Mouse (Mus musculus): ENCODE measurements at regions not wholly inside any gene's neighbourhood (a gene's known extent, or its start where the extent isn't known, plus 50 kb on each side); places are given as distances from the start of the nearest gene placed in this dataset.

- Histone ChIP-seq H3K9ac (ENCODE audit: insufficient read depth, low read depth) (no peak overlapping the region), H3K4me2 (ENCODE audit: insufficient read depth, low read depth, poor library complexity, severe bottlenecking) (no peak overlapping the region), H3K4me3 (replicated peaks in 1 of 3; ENCODE audit: low read depth in 2 of 3, low read length in 2 of 3, poor library complexity in 1 of 3) (no peak overlapping the region), H3K9me3 (replicated peaks; ENCODE audit: low read length) (peaks cover 3% of the 10 kb centered on the region), H3K4me1 (ENCODE audit: control insufficient read depth in 1 of 2, insufficient read depth in 2 of 2) (no peaks in the 10 kb centered on the region), H3K27me3 (replicated peaks) (no peaks in the 10 kb centered on the region), H3K79me2 (replicated peaks; ENCODE audit: control insufficient read depth, extremely low read depth, insufficient read depth, poor library complexity, severe bottlenecking) (no peaks in the 10 kb centered on the region), H3K27ac (ENCODE audit: insufficient read depth, low read depth) (no peak overlapping the region), H3K36me3 (replicated peaks in 1 of 2; ENCODE audit: control insufficient read depth in 1 of 2, insufficient read depth in 1 of 2, low read length in 1 of 2) (no peaks in the 10 kb centered on the region)
- TF ChIP-seq ZNF384 (IDR thresholded peaks at IDR 0.05; ENCODE audit: low read depth, low read length) (no peak), POLR2AphosphoS2 (IDR thresholded peaks at IDR 0.05; ENCODE audit: low read depth, low read length) (no peak), ELF1 (IDR thresholded peaks at IDR 0.05; ENCODE audit: low read depth, low read length) (no peak), CHD2 (IDR thresholded peaks at IDR 0.05; ENCODE audit: low read length) (no peak), RAD21 (IDR thresholded peaks at IDR 0.05; ENCODE audit: low read depth, low read length) (no peak), ZKSCAN1 (IDR thresholded peaks at IDR 0.05; ENCODE audit: borderline replicate concordance, low read depth, low read length) (no peak), ETS1 (conservative IDR thresholded peaks at IDR 0.05; ENCODE audit: low read depth, low read length) (no peak)
- in situ Hi-C loops (cut with MboI; ENCODE audit: low pct_ligation_motif_present, low pct_unique_long_range_greater_than_20kb, low sequenced_read_pairs) = no loop called here
- DNase-seq (ENCODE audit: extremely low read depth) = no peak
- dilution Hi-C loops (cut with MboI; ENCODE audit: extremely low pct_ligation_motif_present, extremely low pct_unique_long_range_greater_than_20kb, low sequenced_read_pairs) = no loop called here
Observed at GRCm38 (mm10) chr16:39273490-39273889, 381.0 kb downstream of the Igsf11 start.

- TF ChIP-seq MEF2A (IDR thresholded peaks at IDR 0.05; ENCODE audit: borderline replicate concordance, low read depth, low read length) (no peak), USF2 (conservative IDR thresholded peaks at IDR 0.05; ENCODE audit: low read depth, low read length) (no peak), MAZ (IDR thresholded peaks at IDR 0.05; ENCODE audit: low read depth, low read length) (no peak), JUND (conservative IDR thresholded peaks at IDR 0.05; ENCODE audit: low read depth, low read length) (no peak), KAT2A (IDR thresholded peaks at IDR 0.05; ENCODE audit: insufficient replicate concordance, low read length) (no peak), MYC (IDR thresholded peaks at IDR 0.05; ENCODE audit: low read depth, low read length) (no peak), ZC3H11A (IDR thresholded peaks at IDR 0.05; ENCODE audit: low read depth, low read length) (no peak), MAX (IDR thresholded peaks at IDR 0.05; ENCODE audit: low read length) (no peak), CHD2 (IDR thresholded peaks at IDR 0.05; ENCODE audit: low read length) (no peak), MXI1 (IDR thresholded peaks at IDR 0.05; ENCODE audit: low read depth, low read length) (no peak), NELFE (IDR thresholded peaks at IDR 0.05; ENCODE audit: low read depth, low read length) (no peak), JUN (IDR thresholded peaks at IDR 0.05; ENCODE audit: insufficient read depth, low read depth, low read length) (no peak), RCOR1 (conservative IDR thresholded peaks at IDR 0.05; ENCODE audit: low read depth, low read length) (no peak), IRF4 (IDR thresholded peaks at IDR 0.05; ENCODE audit: low read depth, low read length) (no peak), ETS1 (conservative IDR thresholded peaks at IDR 0.05; ENCODE audit: low read depth, low read length) (no peak), ZKSCAN1 (IDR thresholded peaks at IDR 0.05; ENCODE audit: borderline replicate concordance, low read depth, low read length) (no peak), ELF1 (IDR thresholded peaks at IDR 0.05; ENCODE audit: low read depth, low read length) (no peak), ZMIZ1 (IDR thresholded peaks at IDR 0.05; ENCODE audit: low read depth, low read length) (no peak), NRF1 (IDR thresholded peaks at IDR 0.05; ENCODE audit: low read depth, low read length) (no peak)
- no peak overlapping the region for H3K4me3 ChIP-seq (replicated peaks in 1 of 3; ENCODE audit: low read depth in 2 of 3, low read length in 2 of 3, poor library complexity in 1 of 3)
- no peak overlapping the region for H3K9ac ChIP-seq (ENCODE audit: insufficient read depth, low read depth)
- dilution Hi-C loops (cut with MboI; ENCODE audit: extremely low pct_ligation_motif_present, extremely low pct_unique_long_range_greater_than_20kb, low sequenced_read_pairs) (no loop called here), in situ Hi-C loops (cut with MboI; ENCODE audit: low pct_ligation_motif_present, low pct_unique_long_range_greater_than_20kb, low sequenced_read_pairs) (no loop called here)
- no peak for DNase-seq (ENCODE audit: extremely low read depth)
- no peak overlapping the region for H3K27ac ChIP-seq (ENCODE audit: insufficient read depth, low read depth)
- no peaks in the 10 kb centered on the region for H3K36me3 ChIP-seq (replicated peaks in 1 of 2; ENCODE audit: control insufficient read depth in 1 of 2, insufficient read depth in 1 of 2, low read length in 1 of 2)
- H3K79me2 ChIP-seq (replicated peaks; ENCODE audit: control insufficient read depth, extremely low read depth, insufficient read depth, poor library complexity, severe bottlenecking) = no peaks in the 10 kb centered on the region
- peaks cover 11% of the 10 kb centered on the region for H3K9me3 ChIP-seq (replicated peaks; ENCODE audit: low read length)
- H3K27me3 ChIP-seq (replicated peaks) = no peaks in the 10 kb centered on the region
- H3K4me1 ChIP-seq (ENCODE audit: control insufficient read depth in 1 of 2, insufficient read depth in 2 of 2) = no peaks in the 10 kb centered on the region
- H3K4me2 ChIP-seq (ENCODE audit: insufficient read depth, low read depth, poor library complexity, severe bottlenecking) = no peak overlapping the region
Observed at GRCm38 (mm10) chr16:39284484-39284883, 392.0 kb downstream of the Igsf11 start.
